Mouse (Mus musculus): ENCODE results near the gene Drg1. TPM values are rescaled to one million over a fixed set of nuclear protein-coding genes. Genes with fewer than 3 reads are reported as not detected.
"Not testable (repeated sequence)": the region's sequence is repeated elsewhere in the genome, so short reads cannot be mapped to it uniquely, and the experiment has no call there.

Gene Drg1
- polyA plus RNA-seq, 1 experiment from 2014 or later, result 321 TPM

DNA sequence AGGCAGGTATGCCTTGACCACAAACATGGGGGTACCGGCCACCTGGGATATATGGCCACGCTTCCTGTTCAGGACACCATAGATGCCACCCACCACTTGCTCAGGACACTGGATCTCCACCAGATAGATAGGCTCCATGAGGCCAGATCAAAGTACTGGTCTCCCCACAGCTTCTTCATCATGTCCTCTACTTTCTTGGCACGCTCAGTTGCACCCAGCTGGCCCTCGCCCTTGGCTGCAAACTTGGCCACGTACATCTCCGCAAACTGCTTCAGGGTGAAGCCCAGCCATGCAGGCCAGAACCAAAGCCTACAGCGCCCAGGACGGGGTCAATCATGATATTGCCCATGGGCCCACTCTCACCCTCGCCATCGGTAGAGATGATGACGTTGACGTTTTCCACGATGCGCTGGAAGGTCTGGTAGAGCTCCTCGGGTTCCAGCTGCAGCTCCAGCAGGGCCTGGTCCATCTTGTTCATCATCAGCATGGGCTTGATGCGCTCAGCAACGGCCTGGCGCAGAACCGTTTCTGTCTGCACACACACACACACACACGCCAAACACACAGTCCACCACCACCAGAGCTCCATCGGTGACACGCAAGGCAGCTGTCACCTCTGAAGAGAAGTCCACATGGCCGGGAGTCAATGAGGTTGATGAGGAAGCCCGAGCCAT lies 116.1 kb downstream of the Drg1 start:
- 96% methylated on average over 19 of the region's 24 CpGs for WGBS
- H3K4me3 ChIP-seq (ENCODE audit: low read depth, low read length); H3K9ac ChIP-seq (ENCODE audit: low read depth, low read length); H3K27ac ChIP-seq (ENCODE audit: low read depth, low read length); ATAC-seq (ENCODE audit: low FRiP score); H3K27me3 ChIP-seq (ENCODE audit: control insufficient read depth, insufficient read depth, low read length); DNase-seq (ENCODE audit: low spot score); H3K4me2 ChIP-seq (replicated peaks; ENCODE audit: low read depth, low read length); H3K36me3 ChIP-seq (ENCODE audit: control insufficient read depth, insufficient read depth, low read length); H3K4me1 ChIP-seq (replicated peaks; ENCODE audit: control insufficient read depth, insufficient read depth, low read length): not testable (repeated sequence)
- H3K9me3 ChIP-seq (ENCODE audit: control insufficient read depth, low read length), result peaks cover 10% of the 10 kb centered on the region; the same call in 1 of the 2 replicates

DNA sequence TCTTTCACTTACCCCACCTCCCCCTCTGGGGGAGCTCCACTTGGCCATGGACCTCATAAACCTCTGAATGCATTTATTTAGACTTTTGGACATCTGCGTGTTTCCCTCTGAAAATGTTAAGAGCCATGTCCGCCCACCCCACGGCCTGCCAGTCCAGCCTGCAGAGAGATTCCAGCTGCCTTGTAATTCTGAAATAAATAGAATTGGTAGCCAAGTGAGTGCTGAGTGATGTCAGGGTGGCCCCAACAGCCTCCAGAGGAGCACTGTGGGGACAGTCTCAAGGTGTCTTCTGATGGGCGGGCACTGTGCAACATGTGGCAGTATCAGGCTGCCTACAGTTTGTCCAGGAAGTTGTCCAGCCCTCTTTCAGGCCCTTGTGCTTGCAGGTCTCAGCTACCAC lies 116.7 kb downstream of the Drg1 start:
- H3K9me3 ChIP-seq (ENCODE audit: control insufficient read depth, low read length), result peaks cover 10% of the 10 kb centered on the region; the same call in 1 of the 2 replicates
- not testable (repeated sequence) for H3K9ac ChIP-seq (ENCODE audit: low read depth, low read length); H3K4me1 ChIP-seq (replicated peaks; ENCODE audit: control insufficient read depth, insufficient read depth, low read length); H3K27me3 ChIP-seq (ENCODE audit: control insufficient read depth, insufficient read depth, low read length); ATAC-seq (ENCODE audit: low FRiP score); H3K27ac ChIP-seq (ENCODE audit: low read depth, low read length); DNase-seq (ENCODE audit: low spot score); H3K4me3 ChIP-seq (ENCODE audit: low read depth, low read length); H3K4me2 ChIP-seq (replicated peaks; ENCODE audit: low read depth, low read length); H3K36me3 ChIP-seq (ENCODE audit: control insufficient read depth, insufficient read depth, low read length)
- 95% methylated on average over 3 of the region's 4 CpGs for WGBS

DNA sequence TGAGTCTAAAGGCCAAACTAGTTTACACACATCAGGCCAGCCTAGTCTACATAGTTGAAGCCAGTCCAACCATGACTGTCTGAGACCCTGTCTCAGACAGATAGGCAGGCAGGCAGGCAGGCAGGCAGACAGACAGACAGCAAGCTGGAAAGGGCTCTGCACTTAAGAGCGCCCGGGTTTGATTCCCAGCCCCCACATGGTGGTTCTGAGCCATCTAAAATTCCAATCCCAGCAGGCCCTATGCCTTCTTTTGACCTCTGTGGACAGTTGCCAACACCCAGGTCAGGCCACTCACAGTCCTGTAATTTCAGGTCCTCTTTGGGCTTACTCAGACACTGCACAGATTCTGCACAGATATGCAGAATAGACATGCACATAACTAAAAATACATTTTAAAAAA lies 119.4 kb downstream of the Drg1 start:
- H3K4me3 ChIP-seq (ENCODE audit: low read depth, low read length); ATAC-seq (ENCODE audit: low FRiP score); H3K9me3 ChIP-seq (ENCODE audit: control insufficient read depth, low read length); DNase-seq (ENCODE audit: low spot score); H3K4me1 ChIP-seq (replicated peaks; ENCODE audit: control insufficient read depth, insufficient read depth, low read length); H3K36me3 ChIP-seq (ENCODE audit: control insufficient read depth, insufficient read depth, low read length); H3K4me2 ChIP-seq (replicated peaks; ENCODE audit: low read depth, low read length); H3K27ac ChIP-seq (ENCODE audit: low read depth, low read length); H3K27me3 ChIP-seq (ENCODE audit: control insufficient read depth, insufficient read depth, low read length); H3K9ac ChIP-seq (ENCODE audit: low read depth, low read length): not testable (repeated sequence)
- 63% methylated on average over 2 of the region's 2 CpGs for WGBS

DNA sequence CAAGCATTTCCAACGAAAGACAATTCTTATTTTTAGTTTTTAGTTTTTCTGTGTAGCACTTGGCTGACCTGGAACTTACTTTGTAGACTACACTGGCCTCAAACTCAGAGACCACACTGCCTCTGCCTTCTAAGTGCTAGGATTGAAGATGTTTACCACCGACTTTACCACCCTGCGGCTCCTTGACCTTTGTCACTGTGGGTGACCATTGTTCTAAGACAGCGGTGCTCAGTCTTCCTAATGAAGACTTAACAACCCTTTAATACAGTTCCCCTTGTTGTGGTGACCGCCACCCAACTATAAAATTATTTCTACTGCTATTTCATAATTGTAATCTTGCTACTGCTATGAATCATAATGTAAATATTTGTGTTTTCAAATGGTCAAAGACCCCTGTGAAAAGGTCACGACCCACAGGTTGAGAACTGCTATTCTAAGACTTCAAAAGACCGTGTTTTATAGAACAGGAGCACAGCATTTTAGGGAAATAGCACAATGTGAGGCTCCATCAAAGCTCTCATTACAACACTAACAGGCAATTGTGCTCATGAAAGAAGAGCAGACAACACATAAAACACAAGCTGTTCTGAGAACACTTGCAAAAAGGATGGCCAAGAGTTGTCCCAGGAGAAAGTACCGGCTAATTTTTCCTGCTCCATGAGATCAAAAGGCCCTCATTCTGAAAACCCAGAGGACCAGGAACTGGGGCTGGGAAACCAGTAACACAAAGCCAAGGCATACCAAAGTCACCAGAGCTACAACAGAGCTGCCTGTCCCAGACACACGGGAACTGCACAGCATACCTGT lies 120.7 kb downstream of the Drg1 start:
- H3K9me3 ChIP-seq (ENCODE audit: control insufficient read depth, low read length); H3K9ac ChIP-seq (ENCODE audit: low read depth, low read length); ATAC-seq (ENCODE audit: low FRiP score); H3K36me3 ChIP-seq (ENCODE audit: control insufficient read depth, insufficient read depth, low read length); H3K27me3 ChIP-seq (ENCODE audit: control insufficient read depth, insufficient read depth, low read length); DNase-seq (ENCODE audit: low spot score); H3K4me3 ChIP-seq (ENCODE audit: low read depth, low read length); H3K4me1 ChIP-seq (replicated peaks; ENCODE audit: control insufficient read depth, insufficient read depth, low read length); H3K27ac ChIP-seq (ENCODE audit: low read depth, low read length); H3K4me2 ChIP-seq (replicated peaks; ENCODE audit: low read depth, low read length): not testable (repeated sequence)
- WGBS, result 77% methylated on average over 7 of the region's 9 CpGs

DNA sequence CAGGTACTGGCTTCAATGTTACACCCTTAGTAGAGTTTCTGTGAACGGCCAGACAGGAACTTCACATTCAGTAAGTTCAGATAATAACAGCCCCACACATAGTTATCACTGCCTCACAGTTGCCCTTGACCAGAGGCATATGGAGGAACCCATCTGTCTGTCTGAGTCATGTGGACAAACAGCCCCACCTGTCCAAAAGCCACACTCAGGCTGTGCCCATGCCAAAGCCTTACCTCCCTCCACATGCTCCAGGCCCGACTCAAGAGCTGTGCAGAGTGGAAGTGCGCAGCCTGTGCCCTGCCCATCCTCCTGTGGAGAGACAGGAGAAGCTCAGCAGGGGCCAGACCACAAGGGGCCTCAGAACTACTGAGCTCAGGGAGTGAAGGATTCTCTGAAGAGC lies 122.2 kb downstream of the Drg1 start:
- 88% methylated on average over 3 of the region's 3 CpGs for WGBS
- H3K27ac ChIP-seq (ENCODE audit: low read depth, low read length); DNase-seq (ENCODE audit: low spot score); H3K4me2 ChIP-seq (replicated peaks; ENCODE audit: low read depth, low read length); H3K9ac ChIP-seq (ENCODE audit: low read depth, low read length); H3K36me3 ChIP-seq (ENCODE audit: control insufficient read depth, insufficient read depth, low read length); H3K9me3 ChIP-seq (ENCODE audit: control insufficient read depth, low read length); H3K4me1 ChIP-seq (replicated peaks; ENCODE audit: control insufficient read depth, insufficient read depth, low read length); ATAC-seq (ENCODE audit: low FRiP score); H3K4me3 ChIP-seq (ENCODE audit: low read depth, low read length); H3K27me3 ChIP-seq (ENCODE audit: control insufficient read depth, insufficient read depth, low read length): not testable (repeated sequence)

DNA sequence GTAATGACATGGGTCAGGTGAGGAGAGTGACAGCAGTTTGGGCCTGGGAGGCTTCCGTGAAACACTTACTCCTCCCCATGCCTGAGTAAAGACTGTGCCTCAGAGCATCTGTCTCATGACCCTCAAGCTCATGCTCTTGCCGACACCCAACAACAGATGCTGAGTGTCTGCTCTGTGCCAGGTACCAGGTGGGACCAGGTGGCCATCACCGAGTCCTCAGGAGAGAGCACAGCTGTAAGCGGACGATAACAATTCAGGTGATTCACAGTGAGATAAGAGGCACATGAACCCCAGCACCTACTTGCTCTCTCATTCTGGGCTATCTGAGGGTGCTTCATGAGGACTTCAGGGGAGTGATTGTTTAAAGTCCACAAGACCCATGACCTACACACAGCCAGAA lies 123.8 kb downstream of the Drg1 start:
- not testable (repeated sequence) for H3K27me3 ChIP-seq (ENCODE audit: control insufficient read depth, insufficient read depth, low read length); H3K9ac ChIP-seq (ENCODE audit: low read depth, low read length); H3K36me3 ChIP-seq (ENCODE audit: control insufficient read depth, insufficient read depth, low read length); H3K4me1 ChIP-seq (replicated peaks; ENCODE audit: control insufficient read depth, insufficient read depth, low read length); H3K9me3 ChIP-seq (ENCODE audit: control insufficient read depth, low read length); DNase-seq (ENCODE audit: low spot score); H3K27ac ChIP-seq (ENCODE audit: low read depth, low read length); H3K4me2 ChIP-seq (replicated peaks; ENCODE audit: low read depth, low read length); H3K4me3 ChIP-seq (ENCODE audit: low read depth, low read length)
- peak; percentile 62 for ATAC-seq (ENCODE audit: low FRiP score)
- WGBS, result 91% methylated on average over 4 of the region's 5 CpGs

DNA sequence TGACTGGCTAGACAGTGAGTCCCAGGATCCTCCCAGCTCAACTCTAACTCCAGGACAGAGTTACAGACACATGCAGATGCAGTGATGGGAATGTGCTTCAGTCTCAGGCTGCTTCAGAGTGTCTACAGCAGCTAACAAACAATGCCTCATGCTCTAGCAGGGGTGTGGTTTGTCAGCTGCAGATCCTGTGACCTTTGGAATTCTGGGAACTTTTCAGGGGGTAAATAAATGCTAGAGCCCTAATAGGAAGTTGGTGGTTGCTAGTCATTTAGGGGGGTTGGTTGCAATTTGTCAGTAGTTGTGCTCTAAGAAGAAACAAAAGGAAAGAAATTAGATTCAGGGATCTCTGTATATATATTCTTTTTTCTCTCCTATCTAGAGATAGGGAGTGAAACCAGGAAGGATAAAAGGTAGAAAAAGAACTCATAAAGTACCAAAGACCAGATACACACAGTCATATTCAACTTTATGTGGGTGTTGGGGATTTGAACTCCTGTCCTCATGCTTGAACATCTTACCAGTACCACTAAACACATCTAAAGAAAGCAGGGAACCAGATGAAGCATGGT lies 125.2 kb downstream of the Drg1 start:
- H3K4me1 ChIP-seq (replicated peaks; ENCODE audit: control insufficient read depth, insufficient read depth, low read length); H3K9ac ChIP-seq (ENCODE audit: low read depth, low read length); H3K36me3 ChIP-seq (ENCODE audit: control insufficient read depth, insufficient read depth, low read length); H3K4me2 ChIP-seq (replicated peaks; ENCODE audit: low read depth, low read length); DNase-seq (ENCODE audit: low spot score); H3K4me3 ChIP-seq (ENCODE audit: low read depth, low read length); H3K9me3 ChIP-seq (ENCODE audit: control insufficient read depth, low read length); H3K27ac ChIP-seq (ENCODE audit: low read depth, low read length); H3K27me3 ChIP-seq (ENCODE audit: control insufficient read depth, insufficient read depth, low read length): not testable (repeated sequence)
- ATAC-seq (ENCODE audit: low FRiP score), result peak; percentile 0; the same call in 1 of the 2 replicates

DNA sequence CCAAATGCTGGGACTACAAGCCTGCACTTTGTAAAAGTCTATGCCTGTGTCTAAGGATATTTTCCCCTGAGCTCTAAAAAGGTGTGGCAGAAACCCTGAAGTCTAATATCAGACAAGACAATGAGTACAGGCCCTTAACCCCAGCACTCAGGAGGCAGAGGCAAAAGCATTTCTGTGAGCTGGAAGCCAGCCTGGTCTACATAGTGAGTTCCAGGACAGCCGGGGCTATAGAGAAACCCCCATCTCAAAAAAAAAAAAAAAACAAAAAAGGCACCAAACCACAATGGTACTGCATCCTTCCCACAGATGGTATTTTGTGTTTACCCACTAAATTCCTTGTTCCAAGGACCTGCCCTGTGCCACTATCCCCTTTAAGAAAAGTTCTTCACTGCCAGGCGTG lies 127.9 kb downstream of the Drg1 start:
- H3K27ac ChIP-seq (ENCODE audit: low read depth, low read length); H3K4me3 ChIP-seq (ENCODE audit: low read depth, low read length); H3K9me3 ChIP-seq (ENCODE audit: control insufficient read depth, low read length); H3K4me1 ChIP-seq (replicated peaks; ENCODE audit: control insufficient read depth, insufficient read depth, low read length); H3K9ac ChIP-seq (ENCODE audit: low read depth, low read length); H3K4me2 ChIP-seq (replicated peaks; ENCODE audit: low read depth, low read length); ATAC-seq (ENCODE audit: low FRiP score); H3K27me3 ChIP-seq (ENCODE audit: control insufficient read depth, insufficient read depth, low read length); DNase-seq (ENCODE audit: low spot score); H3K36me3 ChIP-seq (ENCODE audit: control insufficient read depth, insufficient read depth, low read length): not testable (repeated sequence)
- 93% methylated on average over 2 of the region's 2 CpGs for WGBS

Measured in hindbrain, embryonic 11.5 days (tissue).